Mouse (Mus musculus): ENCODE data around the gene Gm49425.
"Not testable (repeated sequence)": the region's sequence is repeated elsewhere in the genome, so short reads cannot be mapped to it uniquely, and the experiment has no call there.

Gene Gm49425

DNA sequence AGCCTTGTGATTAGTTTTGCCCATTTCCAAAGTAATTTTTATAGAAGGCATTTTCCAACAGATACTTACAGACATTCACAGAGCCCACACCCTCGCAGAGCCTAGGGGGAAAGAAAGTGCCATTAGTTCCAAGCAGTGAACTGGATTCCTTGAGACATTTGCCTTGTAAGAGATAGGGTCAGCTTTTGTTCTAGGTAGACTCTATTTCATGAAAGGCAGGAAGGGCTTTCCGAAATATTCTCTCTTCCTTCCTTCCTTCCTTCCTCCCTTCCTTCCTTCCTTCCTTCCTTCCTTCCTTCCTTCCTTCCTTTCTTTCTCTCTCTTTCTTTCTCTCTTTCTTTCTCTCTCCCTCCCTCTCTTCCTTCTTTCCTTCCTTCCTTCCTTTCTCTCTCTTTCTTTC lies at the start of gene Gm49425:
Gene Gm49425 (minus strand): TSS at position 101 of the 400 bp plus-strand sequence.
- not testable (repeated sequence) for DNase-seq (ENCODE audit: low read depth, low spot score)

DNA sequence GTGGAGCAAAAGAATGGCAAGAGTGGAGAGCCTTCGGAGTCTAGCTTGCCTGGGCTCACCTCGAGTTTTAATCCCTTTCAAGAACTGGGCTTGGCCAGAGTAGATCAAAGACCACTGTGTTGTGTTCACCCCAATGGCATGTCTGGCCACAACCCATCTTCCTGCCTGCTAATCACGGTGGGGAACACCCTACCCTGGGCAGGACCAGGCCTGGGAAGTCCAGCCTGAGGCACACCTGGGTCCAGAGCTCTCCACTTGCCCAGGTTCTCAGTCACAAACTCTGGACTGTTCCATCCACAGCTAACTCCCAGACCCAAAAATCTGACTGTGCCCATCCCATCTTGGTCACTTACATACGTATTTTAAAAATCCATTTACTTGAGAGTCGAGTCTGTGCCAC lies 45.8 kb upstream of the Gm49425 start, which contains the start of gene Krt90:
Gene Krt90 (minus strand): TSS at position 101 of the 400 bp plus-strand sequence.
- DNase-seq (ENCODE audit: low read depth, low spot score): no peak

DNA sequence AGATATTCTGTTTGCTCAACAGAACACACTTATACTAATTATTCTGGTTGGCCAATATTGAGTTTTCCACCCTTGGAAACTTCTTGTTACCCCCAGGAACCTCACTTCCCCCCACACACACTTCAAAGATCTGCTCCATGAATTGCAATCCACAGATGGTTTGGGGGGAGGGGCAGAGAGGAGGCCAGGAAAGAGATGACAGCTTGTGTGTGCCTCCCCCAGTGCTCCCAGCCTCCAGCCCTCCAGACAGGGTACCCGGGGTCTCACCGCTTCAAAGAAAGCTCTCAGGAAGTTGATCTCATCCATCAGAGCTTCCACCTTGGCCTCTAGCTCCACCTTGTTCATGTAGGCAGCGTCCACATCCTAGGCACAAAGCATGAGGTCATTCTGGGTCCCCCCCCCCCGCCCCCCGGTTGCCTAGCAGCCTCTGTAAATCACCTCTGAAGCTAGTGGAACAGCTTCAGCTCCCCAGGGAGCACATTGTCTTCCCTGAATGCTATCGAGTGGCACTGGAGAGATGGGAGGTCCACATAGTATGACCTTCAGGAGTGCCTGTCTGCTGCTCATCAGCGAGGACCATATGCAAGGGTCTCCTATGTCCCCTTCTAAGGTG lies 41.1 kb upstream of the Gm49425 start:
- DNase-seq (ENCODE audit: low read depth, low spot score): no peak

DNA sequence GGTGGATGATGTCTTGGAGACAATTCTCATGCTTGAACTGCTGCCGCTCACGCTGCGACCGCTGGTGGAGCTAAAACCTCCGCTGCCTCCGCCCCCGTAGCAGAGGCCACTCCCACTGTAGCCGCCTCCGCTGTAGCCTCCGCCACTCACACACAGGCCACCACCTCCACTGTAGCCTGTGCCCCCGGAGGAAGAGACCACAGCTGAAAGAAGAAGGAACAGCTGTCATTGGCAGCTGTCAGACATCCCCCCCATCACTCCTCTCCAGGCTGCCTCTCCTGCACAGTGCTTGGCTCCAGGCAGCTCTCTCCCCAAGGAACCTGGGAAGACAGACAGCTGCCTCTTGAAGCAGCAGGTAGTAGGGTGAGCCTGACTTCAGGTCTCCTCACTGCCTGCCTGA lies 36.1 kb upstream of the Gm49425 start:
- no peak for DNase-seq (ENCODE audit: low read depth, low spot score)

DNA sequence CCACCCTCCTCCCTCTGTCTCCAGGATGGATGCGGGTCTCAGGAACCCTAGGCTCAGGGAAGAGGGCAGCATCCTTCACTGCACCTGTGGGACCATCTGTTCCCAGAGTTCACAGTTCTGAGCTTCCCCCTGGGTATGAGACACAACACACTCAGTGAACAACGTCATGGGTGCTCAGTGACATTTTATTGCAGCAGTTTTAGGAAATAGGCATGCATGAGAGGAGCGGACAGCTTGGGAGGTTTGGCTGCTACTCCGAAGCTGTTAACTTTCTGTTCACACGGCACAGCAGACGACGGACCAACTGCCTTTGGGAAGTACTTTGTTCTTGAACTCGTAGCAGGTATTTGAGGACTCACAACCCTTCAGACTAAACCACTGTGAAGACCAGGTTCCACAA lies 35.1 kb upstream of the Gm49425 start:
- DNase-seq (ENCODE audit: low read depth, low spot score): peak; percentile 55

DNA sequence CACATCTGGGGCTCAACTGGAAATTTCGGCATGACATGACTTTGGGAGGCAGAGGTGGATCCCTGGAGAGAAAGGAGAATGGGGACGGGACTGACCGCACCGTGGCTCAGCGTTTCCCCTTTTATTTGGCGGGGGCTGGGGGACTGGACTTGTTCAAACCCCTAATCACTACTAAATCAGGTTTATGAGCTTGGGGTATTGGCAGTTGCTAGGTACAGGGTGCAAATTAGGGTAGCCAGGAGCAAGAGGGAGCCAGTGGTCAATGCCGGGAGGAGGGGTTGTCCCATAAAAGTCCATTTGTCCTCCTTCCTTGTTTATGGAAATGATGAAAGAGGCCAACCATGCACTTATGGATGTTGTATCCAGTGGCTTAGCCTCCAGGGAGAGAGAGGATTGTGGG lies 33.5 kb upstream of the Gm49425 start, which contains the start of gene Krt82:
Gene Krt82 (minus strand): TSS at position 101 of the 400 bp plus-strand sequence.
- DNase-seq (ENCODE audit: low read depth, low spot score): no peak

DNA sequence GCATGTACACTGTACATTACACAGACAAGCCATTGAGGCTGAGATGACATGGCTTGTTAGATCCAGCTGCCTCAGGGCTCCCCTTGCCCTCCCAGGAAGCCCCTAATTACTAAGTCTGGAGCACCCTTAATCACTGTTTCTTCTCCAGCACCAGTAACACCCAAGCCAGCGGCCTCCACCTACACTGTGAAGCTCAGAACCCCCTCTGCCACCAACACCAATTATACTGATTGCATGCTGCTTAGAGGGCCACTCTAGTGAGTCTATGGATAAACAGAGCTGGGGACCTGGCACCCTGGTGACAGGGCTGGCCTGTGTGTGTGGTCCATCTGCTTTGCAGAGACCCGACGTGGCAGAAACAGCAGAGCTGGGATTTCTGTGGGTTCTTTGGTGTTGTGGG lies 27.4 kb upstream of the Gm49425 start:
- DNase-seq (ENCODE audit: low read depth, low spot score): no peak

DNA sequence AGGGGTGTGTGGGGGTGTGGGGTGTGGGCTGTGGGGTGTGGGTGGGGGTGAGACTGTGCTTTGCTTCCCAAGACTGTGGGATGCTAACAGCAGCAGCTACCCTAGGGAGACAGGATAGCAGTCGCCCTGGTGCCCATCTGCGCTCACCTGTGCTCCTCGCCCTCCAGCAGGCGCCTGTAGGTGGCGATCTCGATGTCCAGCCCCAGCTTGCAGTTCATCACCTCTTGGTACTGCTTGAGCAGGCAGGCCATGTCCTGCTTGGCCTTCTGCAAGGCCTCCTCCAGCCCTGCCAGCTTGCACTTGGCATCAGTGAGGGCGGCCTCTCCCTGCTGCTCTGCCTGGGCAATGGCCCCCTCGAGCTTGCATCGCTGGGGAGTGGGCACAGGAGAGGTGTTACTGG lies 25.5 kb upstream of the Gm49425 start:
- no peak for DNase-seq (ENCODE audit: low read depth, low spot score)

DNA sequence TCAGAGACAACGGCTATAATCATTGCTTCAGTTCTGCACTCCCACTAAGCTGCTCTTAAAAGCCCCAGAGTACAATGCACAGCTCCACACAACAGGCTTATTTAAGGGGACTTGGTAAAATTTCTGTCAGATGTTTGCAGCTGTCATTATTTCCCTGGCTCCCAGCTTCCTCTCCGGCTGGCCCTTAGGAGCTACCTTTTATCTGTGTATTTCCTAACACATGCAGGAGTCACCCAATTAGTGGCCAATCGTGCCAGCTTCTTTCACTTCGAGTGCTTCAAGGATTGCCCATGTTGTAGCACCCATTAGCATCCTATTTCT lies 21.5 kb upstream of the Gm49425 start:
- no peak for DNase-seq (ENCODE audit: low read depth, low spot score)

DNA sequence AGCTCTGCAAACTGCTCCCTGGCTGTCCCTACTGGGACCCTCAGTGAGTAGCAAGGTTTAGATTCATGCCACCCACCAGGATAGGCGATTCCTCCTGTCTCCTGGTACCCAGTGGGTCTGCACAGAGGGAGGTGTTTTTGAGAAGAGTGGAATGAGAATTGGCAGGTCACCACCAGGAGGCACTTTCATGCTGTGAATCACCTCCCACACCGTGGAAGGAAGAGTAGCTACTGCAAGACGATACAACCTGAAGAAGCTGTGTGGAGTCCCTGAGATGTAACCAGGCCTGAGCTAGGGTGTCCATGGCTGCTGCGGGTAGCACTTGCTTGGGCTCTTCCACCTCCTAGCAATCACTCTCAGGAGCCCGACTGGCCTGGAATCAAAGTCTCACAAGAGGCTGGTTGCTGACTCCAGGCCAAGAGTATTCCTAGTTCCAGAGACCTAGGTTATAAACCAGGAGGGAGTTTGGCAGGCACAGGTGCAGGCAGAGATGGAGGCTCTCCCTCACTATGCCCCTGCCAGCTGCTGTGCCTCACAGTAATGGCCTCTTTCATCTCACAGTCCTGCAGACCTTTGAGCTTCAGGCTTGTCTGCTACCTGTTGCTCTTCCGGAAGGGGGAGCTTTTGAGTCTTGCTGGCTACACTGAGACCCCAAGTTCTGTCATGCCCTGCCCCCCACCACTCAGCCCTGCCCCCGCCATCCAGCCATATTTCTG lies 21.0 kb upstream of the Gm49425 start:
- peak; percentile 35 for DNase-seq (ENCODE audit: low read depth, low spot score)

DNA sequence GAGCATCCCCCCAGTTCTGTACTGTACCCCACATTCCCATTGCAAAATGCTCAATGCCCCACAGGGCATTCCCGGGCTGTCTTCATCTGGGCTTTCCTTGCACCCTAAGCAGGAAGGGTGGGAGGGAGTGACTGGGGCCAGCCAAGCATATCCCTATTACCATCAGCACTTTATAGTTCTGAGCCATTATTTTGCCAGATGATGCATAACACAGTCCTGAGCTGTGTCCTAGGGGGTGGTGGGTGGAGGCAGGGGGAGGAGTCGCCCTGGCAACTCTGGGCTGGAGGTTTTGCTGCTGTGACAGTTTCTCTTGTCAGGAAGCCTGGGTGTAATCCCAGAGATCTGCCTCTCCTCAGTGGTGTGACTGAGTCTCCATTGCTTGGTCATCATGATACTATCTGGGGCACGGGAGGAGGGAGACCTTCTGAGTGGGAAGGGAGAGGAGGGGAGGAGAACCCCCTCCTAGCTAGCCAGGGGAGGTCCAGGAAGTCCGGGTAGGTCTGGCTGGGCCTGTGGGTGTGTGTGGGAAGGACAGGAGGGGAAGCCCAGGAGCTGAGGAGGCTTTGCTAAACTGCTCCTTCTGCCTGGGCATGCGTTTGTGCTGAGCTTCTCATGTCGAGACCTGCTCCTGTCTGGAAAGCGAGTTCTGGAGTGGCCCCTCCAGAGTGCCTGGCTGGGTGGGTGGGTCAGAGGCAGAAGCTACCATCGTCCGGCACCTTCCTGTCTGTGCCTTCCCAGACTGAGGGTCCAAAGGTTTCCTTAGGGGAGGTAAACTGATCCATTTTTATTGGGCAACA lies 19.2 kb upstream of the Gm49425 start:
- peak; percentile 41 for DNase-seq (ENCODE audit: low read depth, low spot score)

DNA sequence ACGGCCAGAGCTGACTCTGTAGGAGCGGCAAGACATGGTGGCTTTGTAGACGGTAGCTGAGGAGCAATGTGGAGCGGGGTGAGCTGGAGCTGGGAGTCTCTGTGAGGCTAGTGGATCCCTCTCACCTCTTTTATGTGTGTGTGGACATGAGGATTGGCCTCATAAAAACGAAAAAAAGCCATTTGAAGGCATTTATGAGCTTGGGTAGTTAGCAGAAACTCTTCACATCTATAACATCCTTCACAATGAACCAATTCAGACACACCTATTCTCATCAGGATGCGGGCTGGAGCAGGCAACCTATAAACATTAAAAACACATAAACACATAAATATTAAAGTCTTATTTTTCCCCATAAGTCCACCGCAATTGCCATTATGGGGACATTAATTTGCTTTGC lies 15.7 kb upstream of the Gm49425 start, which contains the start of gene Krt84:
Gene Krt84 (minus strand): TSS at position 101 of the 400 bp plus-strand sequence.
- no peak for DNase-seq (ENCODE audit: low read depth, low spot score)

DNA sequence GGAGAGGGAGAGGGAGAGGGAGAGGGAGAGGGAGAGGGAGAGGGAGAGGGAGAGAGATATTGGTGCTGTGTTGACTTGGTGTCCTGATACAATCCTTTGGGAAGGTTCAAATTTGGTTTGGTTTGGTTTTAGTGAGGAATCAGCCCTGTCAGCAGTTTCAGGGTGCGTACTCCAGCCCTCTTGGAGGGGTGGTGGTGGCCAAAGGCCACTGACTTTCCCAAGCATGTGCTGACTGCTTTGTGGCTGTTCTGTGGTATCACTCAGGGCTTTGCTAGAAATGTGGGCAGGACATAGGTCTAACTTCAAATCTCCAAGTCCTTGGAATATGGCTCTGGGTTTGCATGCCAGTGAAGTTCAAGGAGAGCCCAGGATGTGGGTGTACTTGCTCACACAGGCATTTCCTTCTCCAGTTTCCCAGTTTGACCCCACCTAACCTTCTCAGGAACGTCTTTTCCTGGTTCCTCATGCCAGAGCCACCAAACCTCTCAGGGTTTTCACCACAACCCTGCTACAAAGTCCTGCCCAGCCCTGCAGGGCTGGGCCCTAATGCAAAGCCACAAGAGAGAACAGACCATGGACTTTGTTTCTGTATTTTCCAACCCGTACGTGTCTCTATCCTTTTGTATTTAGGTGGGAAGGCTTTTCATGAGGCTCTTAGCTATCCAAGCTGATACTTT lies 5.6 kb upstream of the Gm49425 start:
- DNase-seq (ENCODE audit: low read depth, low spot score): no peak

DNA sequence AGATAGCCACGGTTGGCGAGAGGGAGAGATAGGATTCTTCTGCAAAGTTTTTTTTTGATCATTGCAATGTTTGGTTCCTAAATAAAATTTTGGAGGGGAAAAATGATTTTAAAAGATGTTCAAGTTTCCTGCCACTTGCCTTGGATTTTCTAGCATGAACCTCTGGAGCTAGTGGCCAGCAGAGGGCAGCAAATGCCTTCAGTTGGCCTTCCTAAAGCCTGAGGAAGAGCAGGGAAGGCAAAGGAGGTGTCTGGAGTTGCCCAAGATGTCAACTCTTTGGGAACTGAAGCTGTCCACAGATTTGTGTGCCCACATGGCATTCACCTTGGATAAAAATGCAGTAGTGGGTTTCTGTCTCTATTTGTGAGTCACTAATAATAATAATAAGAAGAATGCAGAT lies 2.7 kb upstream of the Gm49425 start:
- peak; percentile 90 for DNase-seq (ENCODE audit: low read depth, low spot score)

DNA sequence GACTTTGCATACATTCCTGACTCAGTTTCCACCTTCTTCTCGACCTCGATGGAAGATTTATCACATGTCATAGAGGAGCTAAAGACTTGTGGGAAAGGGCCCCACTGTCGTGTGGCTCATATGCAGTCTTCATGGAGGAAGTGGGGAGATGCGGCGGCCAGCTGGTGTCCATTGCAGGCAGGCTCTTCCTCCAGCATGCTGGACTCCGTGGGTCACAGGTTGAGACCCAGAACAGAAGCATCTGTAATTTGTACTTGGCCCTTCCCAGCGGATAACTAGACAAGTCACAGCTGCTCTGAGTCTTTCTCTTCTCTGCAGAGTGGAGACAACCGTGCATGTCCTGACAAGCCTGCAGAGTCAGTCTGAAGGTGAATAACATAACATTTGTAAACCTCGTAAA lies 8.8 kb downstream of the Gm49425 start:
- no peak for DNase-seq (ENCODE audit: low read depth, low spot score)

DNA sequence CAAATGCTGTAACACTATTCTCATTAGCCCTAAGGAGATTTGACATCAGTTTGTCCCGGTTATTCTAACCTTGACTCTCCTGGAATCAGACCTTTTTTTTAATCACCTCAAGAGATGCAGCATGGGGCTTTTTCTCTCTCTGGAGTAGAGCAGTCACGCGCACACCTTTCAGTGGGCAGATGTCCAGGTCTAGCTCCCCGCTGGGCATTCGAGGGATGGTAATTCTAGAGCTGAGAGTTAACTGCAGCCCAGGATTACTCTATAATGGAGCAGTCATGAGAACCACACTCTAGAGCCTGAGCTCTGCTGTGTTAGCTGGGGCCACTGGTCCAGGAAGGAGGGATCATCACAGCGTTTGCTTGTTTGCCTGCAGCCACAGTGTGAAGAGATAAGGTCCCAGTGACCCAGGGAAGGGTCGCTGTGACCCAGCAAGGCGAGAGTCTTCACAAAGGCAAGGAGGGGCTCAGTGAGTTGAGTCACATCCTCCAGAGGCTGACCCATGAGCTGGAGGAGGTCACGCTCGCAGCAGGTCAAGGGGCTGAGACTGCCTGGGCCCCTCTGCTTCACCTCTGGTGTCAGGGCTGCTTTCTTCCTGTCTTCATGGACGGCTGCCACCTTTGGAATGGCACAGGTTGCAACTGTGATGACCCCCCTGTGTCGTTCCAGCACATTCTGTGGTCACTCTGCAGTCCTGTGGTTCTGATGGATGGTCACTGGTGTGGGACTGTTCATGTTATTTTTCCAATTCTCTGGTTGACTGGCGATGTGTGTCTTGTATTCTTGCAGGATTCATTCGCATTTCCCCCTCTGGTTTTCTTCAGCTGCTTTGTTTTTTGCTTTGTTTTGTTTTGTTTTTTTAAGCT lies 9.9 kb downstream of the Gm49425 start:
- DNase-seq (ENCODE audit: low read depth, low spot score): no peak

DNA sequence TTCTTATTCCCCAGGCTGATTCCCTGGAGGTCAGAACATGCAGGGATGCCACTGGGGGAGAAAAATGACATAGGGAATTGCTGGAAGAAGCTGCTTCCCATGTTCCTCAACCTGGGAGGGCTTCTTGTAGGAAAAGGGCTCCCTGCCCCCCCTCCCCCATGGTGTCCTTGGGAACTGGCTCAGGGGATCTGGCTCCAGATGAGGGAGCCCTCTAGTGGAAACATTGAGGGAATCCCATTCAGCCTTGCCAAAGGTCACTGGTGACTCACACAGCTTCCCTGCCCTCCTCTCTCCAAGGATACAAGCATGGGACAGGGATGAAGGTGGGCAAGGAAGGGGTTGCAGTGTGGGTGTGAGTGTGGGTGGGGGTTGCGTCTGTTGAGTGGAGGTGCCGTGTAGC lies 19.9 kb downstream of the Gm49425 start:
- DNase-seq (ENCODE audit: low read depth, low spot score): peak; percentile 68

DNA sequence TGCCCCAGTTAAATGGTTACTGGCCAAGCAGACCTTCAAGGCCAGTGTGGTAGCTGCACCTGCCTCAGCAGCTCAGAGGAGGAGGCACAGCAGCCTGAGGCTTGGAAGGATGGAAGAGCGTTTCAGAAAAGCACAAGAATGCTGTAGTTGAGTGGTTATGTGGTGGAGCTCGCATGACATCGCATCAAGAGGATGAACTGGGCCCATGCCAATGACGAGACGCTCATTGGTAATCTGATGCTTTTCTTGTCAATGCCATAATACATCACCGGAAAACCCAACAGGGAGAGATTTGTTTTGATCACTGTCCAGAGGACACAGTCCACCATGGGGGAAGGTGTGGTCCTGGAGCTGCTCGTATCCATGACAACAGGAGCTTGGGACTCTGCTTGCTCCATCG lies 21.8 kb downstream of the Gm49425 start:
- no peak for DNase-seq (ENCODE audit: low read depth, low spot score)

DNA sequence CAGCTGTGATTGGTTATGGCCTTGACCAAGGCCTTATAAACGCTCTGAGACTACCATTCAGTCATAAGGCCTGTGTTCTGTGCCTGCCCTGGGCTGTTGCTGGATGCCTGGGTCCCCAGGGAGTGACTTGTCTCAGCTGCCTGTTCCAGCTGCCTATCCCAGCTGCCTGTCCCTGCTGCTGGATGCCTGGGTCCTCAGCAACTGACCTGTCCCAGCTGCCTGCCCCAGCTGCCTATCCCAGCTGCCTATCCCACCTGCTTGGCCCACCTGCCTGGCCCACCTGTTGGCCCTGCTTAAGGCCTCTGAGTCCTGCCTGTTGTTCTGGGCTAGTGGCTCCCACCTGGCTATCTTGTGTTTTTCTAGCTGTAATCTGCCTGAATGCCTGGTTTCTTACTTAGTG lies 22.9 kb downstream of the Gm49425 start:
- no peak for DNase-seq (ENCODE audit: low read depth, low spot score)

DNA sequence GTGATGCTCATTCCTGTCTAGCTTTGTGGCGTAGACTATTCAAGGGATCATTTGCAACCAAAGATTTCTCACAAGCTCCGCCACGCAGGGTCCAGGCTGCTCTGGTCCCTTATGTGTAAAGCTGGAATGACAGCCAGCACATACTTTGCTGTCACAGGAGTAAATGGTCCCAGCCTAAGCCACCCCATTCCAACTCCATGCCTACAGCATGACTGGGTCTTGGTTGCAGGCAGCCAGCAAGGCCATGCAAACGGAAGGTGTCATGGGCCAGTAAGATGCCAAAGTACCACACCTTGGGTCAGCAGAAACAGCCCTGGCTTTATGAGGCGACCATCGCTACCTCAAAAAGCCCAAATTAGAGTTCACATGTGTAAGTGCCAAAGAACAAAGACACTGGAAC lies 23.3 kb downstream of the Gm49425 start:
- no peak for DNase-seq (ENCODE audit: low read depth, low spot score)

DNA sequence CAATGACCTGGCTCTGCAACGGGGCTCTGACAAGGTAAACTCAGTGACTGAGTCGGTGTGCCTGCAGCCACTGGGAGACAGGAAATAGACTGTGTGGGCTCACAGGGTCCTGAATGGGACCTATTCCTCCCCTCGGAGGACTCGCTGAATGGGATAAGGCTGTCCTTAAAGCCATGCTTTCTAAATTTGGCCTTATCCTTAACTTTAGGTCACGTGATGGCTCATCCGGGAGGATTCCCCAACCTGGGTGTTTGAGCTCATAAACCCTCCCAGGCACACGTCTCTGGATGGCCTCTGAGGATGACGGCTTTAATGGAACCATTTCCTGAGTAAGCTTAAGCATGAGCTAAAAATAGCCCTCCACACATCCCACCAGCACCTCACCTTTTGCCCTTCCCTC lies 24.3 kb downstream of the Gm49425 start:
- DNase-seq (ENCODE audit: low read depth, low spot score): no peak
